Mouse (Mus musculus) R1 (cell line): Measurements from ENCODE around the gene Gm960.
"Not testable (repeated sequence)": the region's sequence is repeated elsewhere in the genome, so short reads cannot be mapped to it uniquely, and the experiment has no call there.

Source experiments
- DNase-seq: peaks from one replicate; pipeline ENCODE4 v3.0.0-alpha.2; 2018; ENCODE audit warnings: low read depth, low spot score

Gm960 gene

GRCm38 (mm10) chr19:4593792-4594522 lies 104.5 kb downstream of the Gm960 start:
- DNase-seq, result no peak

- no peak for DNase-seq
Observed at GRCm38 (mm10) chr19:4590025-4590424, 108.4 kb downstream of the Gm960 start.

- DNase-seq, result no peak
Observed at GRCm38 (mm10) chr19:4589081-4589480, 109.4 kb downstream of the Gm960 start.

GRCm38 (mm10) chr19:4588430-4588829 lies 110.0 kb downstream of the Gm960 start:
- DNase-seq, result no peak

- no peak for DNase-seq
Observed at GRCm38 (mm10) chr19:4587426-4587825, 111.0 kb downstream of the Gm960 start.

GRCm38 (mm10) chr19:4586783-4587182 lies 111.7 kb downstream of the Gm960 start:
- not testable (repeated sequence) for DNase-seq

- DNase-seq, result no peak
Observed at GRCm38 (mm10) chr19:4583856-4584255, 114.6 kb downstream of the Gm960 start.

GRCm38 (mm10) chr19:4579296-4579695 lies 119.2 kb downstream of the Gm960 start:
- no peak for DNase-seq

- no peak for DNase-seq
Observed at GRCm38 (mm10) chr19:4578799-4579198, 119.7 kb downstream of the Gm960 start.
